Mouse (Mus musculus): Measurements from ENCODE around the gene Bhlhe40. TPM values are rescaled to one million over a fixed set of nuclear protein-coding genes. Genes with fewer than 3 reads are reported as not detected.

The Bhlhe40 gene
- polyA plus RNA-seq, 1 experiment from 2014 or later, result 6.5 TPM

GRCm38 (mm10) chr6:108644311-108644710 is 16.1 kb upstream of the Bhlhe40 start:
- no peak overlapping the region for H3K9ac ChIP-seq (replicated peaks; ENCODE audit: low read depth, low read length)
- WGBS, result 54% methylated on average over 5 of the region's 5 CpGs
- H3K27ac ChIP-seq (ENCODE audit: low read length), result no peak overlapping the region
- no peaks in the 10 kb centered on the region for H3K9me3 ChIP-seq (ENCODE audit: control insufficient read depth, low read length)
- H3K27me3 ChIP-seq (replicated peaks; ENCODE audit: control insufficient read depth, insufficient read depth, low read length), result no peaks in the 10 kb centered on the region
- H3K36me3 ChIP-seq (ENCODE audit: control insufficient read depth, insufficient read depth), result no peaks in the 10 kb centered on the region
- ATAC-seq, result no peak
- H3K4me2 ChIP-seq (ENCODE audit: low read length), result no peak overlapping the region
- no peaks in the 10 kb centered on the region for H3K4me1 ChIP-seq (replicated peaks; ENCODE audit: control insufficient read depth, insufficient read depth, low read length)
- H3K4me3 ChIP-seq (replicated peaks; ENCODE audit: low read length), result no peak overlapping the region

DNA sequence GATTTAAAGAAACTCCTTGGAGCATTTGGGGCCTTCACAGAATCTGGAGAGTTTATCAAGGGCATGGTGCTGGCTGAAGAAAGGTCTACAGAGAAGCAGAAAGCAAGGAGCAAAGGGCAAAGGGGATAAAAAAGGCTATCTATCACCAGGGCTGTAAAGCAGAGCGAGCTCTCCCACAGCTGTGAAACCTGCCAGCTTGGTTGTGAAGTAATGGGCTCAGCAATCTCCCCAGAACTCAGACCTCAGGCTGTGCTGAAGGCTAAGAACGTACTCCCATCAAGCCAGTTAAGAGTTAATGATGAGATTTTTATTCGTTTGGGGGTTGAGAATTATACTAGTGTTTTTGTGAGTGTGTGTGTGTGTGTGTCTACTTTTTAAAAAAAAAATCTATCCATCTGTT is 13.3 kb upstream of the Bhlhe40 start:
- no peak for ATAC-seq
- H3K27ac ChIP-seq (ENCODE audit: low read length), result no peak overlapping the region

GRCm38 (mm10) chr6:108648072-108648471 is 12.4 kb upstream of the Bhlhe40 start:
- Histone ChIP-seq H3K9ac (replicated peaks; ENCODE audit: low read depth, low read length) (no peak overlapping the region), H3K4me2 (ENCODE audit: low read length) (no peak overlapping the region), H3K27me3 (replicated peaks; ENCODE audit: control insufficient read depth, insufficient read depth, low read length) (no peaks in the 10 kb centered on the region), H3K4me3 (replicated peaks; ENCODE audit: low read length) (no peak overlapping the region), H3K27ac (ENCODE audit: low read length) (no peak overlapping the region), H3K36me3 (ENCODE audit: control insufficient read depth, insufficient read depth) (no peaks in the 10 kb centered on the region), H3K9me3 (ENCODE audit: control insufficient read depth, low read length) (no peaks in the 10 kb centered on the region), H3K4me1 (replicated peaks; ENCODE audit: control insufficient read depth, insufficient read depth, low read length) (no peaks in the 10 kb centered on the region)
- 0 out of 2 replicates have a peak, but pooled peaks have one; percentile 15 for ATAC-seq
- 15% methylated on average over 6 of the region's 6 CpGs for WGBS

More for the DNA sequence above, 13.3 kb upstream of the Bhlhe40 start:
- H3K4me2 ChIP-seq (ENCODE audit: low read length), result no peak overlapping the region
- H3K9me3 ChIP-seq (ENCODE audit: control insufficient read depth, low read length), result no peaks in the 10 kb centered on the region
- H3K36me3 ChIP-seq (ENCODE audit: control insufficient read depth, insufficient read depth), result no peaks in the 10 kb centered on the region
- no peaks in the 10 kb centered on the region for H3K27me3 ChIP-seq (replicated peaks; ENCODE audit: control insufficient read depth, insufficient read depth, low read length)
- no peak overlapping the region for H3K9ac ChIP-seq (replicated peaks; ENCODE audit: low read depth, low read length)
- H3K4me1 ChIP-seq (replicated peaks; ENCODE audit: control insufficient read depth, insufficient read depth, low read length), result no peaks in the 10 kb centered on the region
- 66% methylated on average over 3 of the region's 3 CpGs for WGBS
- H3K4me3 ChIP-seq (replicated peaks; ENCODE audit: low read length), result no peak overlapping the region

DNA sequence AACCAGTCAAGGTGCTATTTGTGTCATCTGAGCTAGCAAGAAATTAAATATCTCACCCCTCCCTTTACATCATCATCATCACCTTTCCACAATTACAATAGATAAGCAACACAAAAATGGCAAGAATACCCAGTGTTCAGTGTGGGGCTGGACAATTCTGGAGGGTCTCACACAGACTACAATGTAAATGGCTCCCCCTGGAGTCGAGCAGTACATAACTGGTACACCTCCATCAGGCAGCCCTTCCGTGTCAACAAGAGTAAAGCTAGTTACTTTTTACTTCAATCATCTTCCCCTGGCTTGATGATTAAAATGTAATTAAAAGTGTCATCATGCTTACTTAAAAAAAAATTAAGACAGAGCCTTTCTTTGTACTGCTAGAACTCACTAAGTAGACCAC is 4.6 kb upstream of the Bhlhe40 start:
- no peaks in the 10 kb centered on the region for H3K9me3 ChIP-seq (ENCODE audit: control insufficient read depth, low read length)
- no peak overlapping the region for H3K27ac ChIP-seq (ENCODE audit: low read length)
- 36% methylated on average over 2 of the region's 2 CpGs for WGBS
- H3K4me1 ChIP-seq (replicated peaks; ENCODE audit: control insufficient read depth, insufficient read depth, low read length), result peaks cover 12% of the 10 kb centered on the region
- no peak overlapping the region for H3K4me2 ChIP-seq (ENCODE audit: low read length)
- H3K27me3 ChIP-seq (replicated peaks; ENCODE audit: control insufficient read depth, insufficient read depth, low read length), result 0 out of 2 replicates have a peak, but pooled peaks cover 2% of the 10 kb centered on the region
- H3K9ac ChIP-seq (replicated peaks; ENCODE audit: low read depth, low read length), result no peak overlapping the region
- H3K4me3 ChIP-seq (replicated peaks; ENCODE audit: low read length), result no peak overlapping the region
- no peak for ATAC-seq
- no peaks in the 10 kb centered on the region for H3K36me3 ChIP-seq (ENCODE audit: control insufficient read depth, insufficient read depth)

GRCm38 (mm10) chr6:108658051-108658415 is 2.4 kb upstream of the Bhlhe40 start:
- ATAC-seq, result no peak
- no peak overlapping the region for H3K9ac ChIP-seq (replicated peaks; ENCODE audit: low read depth, low read length)

DNA sequence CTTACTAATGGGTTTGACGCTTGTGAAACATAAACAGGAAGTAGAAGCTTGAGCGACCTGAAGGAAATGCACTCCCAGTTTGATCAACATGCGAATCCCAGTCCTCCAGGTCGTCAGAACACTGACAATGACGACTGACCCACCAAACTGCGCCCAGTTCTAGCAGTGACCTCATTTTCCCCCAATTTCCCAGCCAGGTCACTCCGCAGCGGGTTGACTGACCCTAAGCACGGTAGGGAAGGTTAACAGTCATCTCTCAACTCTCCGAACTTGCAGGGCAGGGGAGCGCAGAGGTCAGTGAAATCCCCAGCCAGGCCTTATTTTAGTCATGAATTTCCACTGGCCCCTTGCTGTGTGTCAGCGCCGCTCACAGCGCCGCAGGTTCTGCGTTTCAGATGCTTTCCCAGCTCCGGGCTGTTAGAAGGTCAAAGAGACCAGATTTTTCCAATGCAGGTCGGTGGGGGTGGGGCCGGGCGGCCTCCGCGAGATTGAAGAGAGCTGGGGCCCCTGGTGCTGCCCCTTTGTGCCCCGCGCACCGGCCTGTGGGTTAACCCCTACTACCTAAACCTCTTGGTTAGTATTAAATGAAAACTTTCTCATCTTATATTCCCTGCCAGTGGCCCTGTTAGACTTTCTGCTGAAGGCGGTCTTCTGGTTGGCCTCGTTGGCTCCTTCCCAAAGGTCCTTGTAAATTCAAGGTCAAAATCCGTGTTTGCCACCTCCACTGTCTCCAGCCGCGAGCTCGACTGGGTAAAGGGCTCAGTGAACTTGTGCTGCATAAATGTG is 1.8 kb upstream of the Bhlhe40 start:
- H3K4me2 ChIP-seq (ENCODE audit: low read length), result peak overlapping the region; percentile 98
- peaks cover 24% of the 10 kb centered on the region for H3K4me1 ChIP-seq (replicated peaks; ENCODE audit: control insufficient read depth, insufficient read depth, low read length)
- peak overlapping the region; percentile 73 for H3K4me3 ChIP-seq (replicated peaks; ENCODE audit: low read length)
- peak overlapping the region; percentile 78 for H3K9ac ChIP-seq (replicated peaks; ENCODE audit: low read depth, low read length)
- peak overlapping the region; percentile 90 for H3K27ac ChIP-seq (ENCODE audit: low read length)
- 0 out of 2 replicates have a peak, but pooled peaks cover 2% of the 10 kb centered on the region for H3K27me3 ChIP-seq (replicated peaks; ENCODE audit: control insufficient read depth, insufficient read depth, low read length)
- 3% methylated on average over 31 of the region's 31 CpGs for WGBS
- no peaks in the 10 kb centered on the region for H3K9me3 ChIP-seq (ENCODE audit: control insufficient read depth, low read length)
- H3K36me3 ChIP-seq (ENCODE audit: control insufficient read depth, insufficient read depth), result no peaks in the 10 kb centered on the region
- ATAC-seq, result no peak

More at GRCm38 (mm10) chr6:108658051-108658415, 2.4 kb upstream of the Bhlhe40 start:
- H3K4me3 ChIP-seq (replicated peaks; ENCODE audit: low read length), result no peak overlapping the region
- no peak overlapping the region for H3K27ac ChIP-seq (ENCODE audit: low read length)
- H3K4me1 ChIP-seq (replicated peaks; ENCODE audit: control insufficient read depth, insufficient read depth, low read length), result peaks cover 21% of the 10 kb centered on the region
- H3K36me3 ChIP-seq (ENCODE audit: control insufficient read depth, insufficient read depth), result no peaks in the 10 kb centered on the region
- WGBS, result 72% methylated on average over 3 of the region's 3 CpGs
- H3K9me3 ChIP-seq (ENCODE audit: control insufficient read depth, low read length), result no peaks in the 10 kb centered on the region
- H3K27me3 ChIP-seq (replicated peaks; ENCODE audit: control insufficient read depth, insufficient read depth, low read length), result 0 out of 2 replicates have a peak, but pooled peaks cover 2% of the 10 kb centered on the region
- H3K4me2 ChIP-seq (ENCODE audit: low read length), result no peak overlapping the region

DNA sequence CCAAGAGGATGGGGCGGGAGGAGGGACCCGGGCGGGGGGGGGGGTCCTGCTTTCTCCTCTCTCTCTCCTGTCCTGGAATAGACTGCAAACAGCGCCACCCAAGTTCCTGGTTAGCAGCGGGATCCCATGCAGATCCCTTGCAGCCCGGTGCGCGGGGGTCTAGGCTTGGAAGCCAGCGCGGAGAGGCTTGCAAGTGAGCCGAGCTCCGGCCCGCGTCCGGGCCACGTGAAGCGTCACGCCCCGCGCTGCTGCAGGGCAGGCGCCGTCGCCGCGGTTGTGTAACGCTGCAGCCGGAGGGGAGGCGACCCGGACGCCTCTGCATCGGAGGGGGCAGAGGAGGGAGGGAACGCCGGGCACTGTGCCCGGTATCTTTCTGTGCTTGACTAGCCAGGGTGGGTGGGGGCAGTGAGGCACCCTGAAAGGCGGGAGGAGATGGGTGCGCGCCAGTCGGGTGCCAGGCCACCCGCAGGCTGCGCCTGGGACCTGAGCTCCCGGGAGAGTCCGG is 1.2 kb upstream of the Bhlhe40 start:
- Histone ChIP-seq H3K4me1 (replicated peaks; ENCODE audit: control insufficient read depth, insufficient read depth, low read length) (peaks cover 24% of the 10 kb centered on the region), H3K4me3 (replicated peaks; ENCODE audit: low read length) (peak overlapping the region; percentile 73), H3K36me3 (ENCODE audit: control insufficient read depth, insufficient read depth) (no peaks in the 10 kb centered on the region), H3K9me3 (ENCODE audit: control insufficient read depth, low read length) (no peaks in the 10 kb centered on the region), H3K9ac (replicated peaks; ENCODE audit: low read depth, low read length) (peak overlapping the region; percentile 78), H3K4me2 (ENCODE audit: low read length) (peak overlapping the region; percentile 98), H3K27ac (ENCODE audit: low read length) (peak overlapping the region; percentile 90), H3K27me3 (replicated peaks; ENCODE audit: control insufficient read depth, insufficient read depth, low read length) (0 out of 2 replicates have a peak, but pooled peaks cover 2% of the 10 kb centered on the region)
- peak; percentile 84 for ATAC-seq
- under 1% methylated on average over 33 of the region's 42 CpGs for WGBS

GRCm38 (mm10) chr6:108659726-108660205 is 663 bp upstream of the Bhlhe40 start:
- peak overlapping the region; percentile 78 for H3K9ac ChIP-seq (replicated peaks; ENCODE audit: low read depth, low read length)
- 0% methylated on average over 20 of the region's 35 CpGs for WGBS
- H3K4me1 ChIP-seq (replicated peaks; ENCODE audit: control insufficient read depth, insufficient read depth, low read length), result peaks cover 24% of the 10 kb centered on the region
- H3K9me3 ChIP-seq (ENCODE audit: control insufficient read depth, low read length), result no peaks in the 10 kb centered on the region
- H3K27ac ChIP-seq (ENCODE audit: low read length), result peak overlapping the region; percentile 90
- peak overlapping the region; percentile 73 for H3K4me3 ChIP-seq (replicated peaks; ENCODE audit: low read length)
- H3K4me2 ChIP-seq (ENCODE audit: low read length), result peak overlapping the region; percentile 98
- peak; percentile 77 for ATAC-seq
- H3K36me3 ChIP-seq (ENCODE audit: control insufficient read depth, insufficient read depth), result no peaks in the 10 kb centered on the region
- H3K27me3 ChIP-seq (replicated peaks; ENCODE audit: control insufficient read depth, insufficient read depth, low read length), result 0 out of 2 replicates have a peak, but pooled peaks cover 2% of the 10 kb centered on the region

- Histone ChIP-seq H3K4me1 (replicated peaks; ENCODE audit: control insufficient read depth, insufficient read depth, low read length) (peaks cover 24% of the 10 kb centered on the region), H3K9me3 (ENCODE audit: control insufficient read depth, low read length) (no peaks in the 10 kb centered on the region), H3K4me2 (ENCODE audit: low read length) (peak overlapping the region; percentile 98), H3K27ac (ENCODE audit: low read length) (peak overlapping the region; percentile 66), H3K27me3 (replicated peaks; ENCODE audit: control insufficient read depth, insufficient read depth, low read length) (0 out of 2 replicates have a peak, but pooled peaks cover 2% of the 10 kb centered on the region), H3K9ac (replicated peaks; ENCODE audit: low read depth, low read length) (peak overlapping the region; percentile 78), H3K36me3 (ENCODE audit: control insufficient read depth, insufficient read depth) (no peaks in the 10 kb centered on the region), H3K4me3 (replicated peaks; ENCODE audit: low read length) (peak overlapping the region; percentile 73)
- under 1% methylated on average over 18 of the region's 18 CpGs for WGBS
- no peak; the same call in 1 of the 2 replicates for ATAC-seq
These were observed 505 bp downstream of the Bhlhe40 start for GRCm38 (mm10) chr6:108660878-108661389.

All from forebrain, embryonic 16.5 days (tissue).